Mouse (Mus musculus): Measurements from ENCODE around the gene Elane.

GRCm38 (mm10) chr10:79846553-79846952, 39.5 kb upstream of the Elane start:
- no peak for TF ChIP-seq CTCF (IDR thresholded peaks at IDR 0.05; ENCODE audit: low read depth)
- no peak for TF ChIP-seq EP300 (IDR thresholded peaks at IDR 0.05; ENCODE audit: low read depth)

Data from liver, postnatal 0 days (tissue).